Mouse (Mus musculus) liver (tissue): ENCODE results near the gene Ren1.

Source experiments
- DNase-seq: peaks from one replicate; pipeline ENCODE4 v3.0.0-alpha.2; 2020; ENCODE audit warnings: mixed read lengths

Ren1 gene

DNA sequence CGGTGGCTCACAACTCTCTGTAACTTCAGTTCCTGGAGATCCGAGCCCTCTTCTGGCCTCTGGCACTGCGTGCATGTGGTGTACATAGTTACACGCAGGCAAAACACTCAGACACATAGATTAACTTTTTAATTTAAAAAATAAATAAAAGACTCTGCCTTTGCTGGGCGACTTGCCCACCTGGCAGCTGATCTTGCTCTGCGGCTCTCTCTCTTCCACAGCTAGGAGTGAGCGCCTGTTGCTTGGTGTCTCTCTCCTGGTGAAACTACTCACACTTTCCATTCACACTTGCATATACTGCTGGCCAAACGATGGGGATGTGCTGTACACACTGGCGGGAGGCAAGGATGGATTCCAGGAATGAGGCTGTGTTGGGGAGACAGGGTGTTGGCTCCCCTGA, 3.8 kb upstream of the Ren1 start:
- no peak for DNase-seq

DNA sequence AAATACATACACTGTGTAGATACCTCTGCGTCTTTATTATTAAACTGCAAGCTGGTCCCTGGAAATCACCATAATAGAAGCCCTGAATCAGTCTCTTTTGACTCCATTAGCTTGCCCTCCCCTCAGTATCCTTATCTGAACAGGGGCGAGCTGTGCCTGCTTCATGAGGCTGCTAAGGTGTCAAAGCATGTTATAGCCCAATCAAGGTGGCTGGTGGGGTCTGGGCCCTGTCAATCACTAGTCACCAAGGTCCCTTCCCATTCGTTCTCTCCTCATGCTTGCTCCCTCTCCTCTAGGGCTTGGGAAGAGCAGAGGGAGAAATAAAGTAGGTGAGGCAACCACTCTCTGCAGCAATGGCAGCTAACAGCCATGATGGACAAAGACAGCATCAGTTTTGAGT, 3.1 kb upstream of the Ren1 start:
- DNase-seq = no peak

DNA sequence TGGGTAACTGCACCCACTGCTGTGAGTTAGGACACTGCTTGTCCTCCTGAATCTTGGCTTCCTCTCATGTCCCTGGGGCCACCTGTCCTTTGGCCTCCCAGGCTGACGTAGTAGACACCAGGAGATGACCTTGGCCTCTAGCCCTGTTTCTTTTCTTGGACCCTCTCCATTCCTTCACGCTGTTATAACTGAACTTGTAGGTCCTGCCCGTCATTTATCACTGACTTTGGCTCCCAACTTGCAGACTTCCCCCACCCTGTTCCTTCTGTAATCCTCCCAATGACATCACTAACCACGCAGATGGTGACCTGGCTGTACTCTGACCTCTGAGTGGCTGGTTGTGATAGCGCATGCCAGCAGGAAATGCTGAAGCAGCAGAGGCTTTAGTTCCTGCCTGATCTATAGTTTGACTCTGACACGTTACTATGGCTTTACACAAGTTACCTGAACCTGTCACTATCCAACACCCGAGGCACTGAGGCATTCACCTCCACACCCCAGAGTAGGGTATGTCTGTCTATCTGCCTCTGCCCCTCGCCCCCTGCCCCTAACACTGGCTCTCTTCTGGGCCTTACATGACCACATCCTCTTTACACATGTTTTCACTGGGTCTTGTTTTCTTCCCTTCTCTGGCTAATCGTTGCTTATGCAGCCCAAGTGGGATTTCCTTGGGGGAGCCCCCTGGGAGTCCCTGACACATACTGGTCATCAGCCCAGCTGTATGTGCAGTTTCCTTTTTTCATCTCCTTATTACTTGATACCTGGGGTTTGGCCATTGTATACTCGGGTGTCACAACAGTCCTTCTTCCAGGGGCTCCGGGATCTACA, 2.4 kb upstream of the Ren1 start:
- no peak for DNase-seq

DNA sequence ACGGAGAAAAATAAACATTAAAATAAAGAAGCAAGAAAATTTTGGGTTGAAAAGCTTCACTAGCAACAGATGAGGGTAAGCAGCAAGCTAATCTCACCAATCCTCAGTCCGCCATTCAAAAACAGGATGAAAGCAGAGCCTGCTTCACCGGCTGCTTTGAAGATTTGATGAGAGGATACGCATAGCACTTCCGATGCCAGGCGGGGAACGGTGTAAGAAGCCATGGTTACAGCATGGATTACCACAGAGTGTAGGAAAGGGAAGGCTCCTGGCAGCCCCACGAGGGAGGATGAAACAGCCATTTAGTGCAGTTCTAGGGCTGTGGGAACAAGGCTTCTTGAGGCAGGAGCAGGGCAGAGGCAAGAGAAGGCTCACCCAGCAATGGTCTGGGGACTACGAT, 1.5 kb downstream of the Ren1 start:
- DNase-seq = no peak

DNA sequence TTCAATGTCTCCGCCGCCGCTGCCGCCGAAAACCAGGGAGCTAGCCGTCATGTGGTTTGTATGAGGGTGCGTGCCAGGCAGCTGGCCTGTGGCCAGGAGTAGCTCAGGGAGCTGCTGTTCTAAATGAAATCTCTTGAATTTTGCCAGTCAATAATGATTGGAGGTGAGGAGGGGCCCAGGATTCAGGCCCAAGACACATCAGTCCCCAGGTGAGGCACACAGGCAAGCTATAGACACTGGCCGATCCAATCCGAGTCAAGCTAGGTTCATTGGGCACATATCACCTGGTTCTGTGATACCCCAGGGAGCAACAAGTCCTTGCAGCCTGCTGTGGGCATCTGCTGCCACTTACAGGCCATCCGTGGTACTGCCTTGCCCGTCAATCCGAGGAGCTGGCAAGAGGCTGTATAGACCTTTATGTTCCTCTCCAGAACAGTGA, 3.1 kb downstream of the Ren1 start:
- peak; percentile 58 for DNase-seq

DNA sequence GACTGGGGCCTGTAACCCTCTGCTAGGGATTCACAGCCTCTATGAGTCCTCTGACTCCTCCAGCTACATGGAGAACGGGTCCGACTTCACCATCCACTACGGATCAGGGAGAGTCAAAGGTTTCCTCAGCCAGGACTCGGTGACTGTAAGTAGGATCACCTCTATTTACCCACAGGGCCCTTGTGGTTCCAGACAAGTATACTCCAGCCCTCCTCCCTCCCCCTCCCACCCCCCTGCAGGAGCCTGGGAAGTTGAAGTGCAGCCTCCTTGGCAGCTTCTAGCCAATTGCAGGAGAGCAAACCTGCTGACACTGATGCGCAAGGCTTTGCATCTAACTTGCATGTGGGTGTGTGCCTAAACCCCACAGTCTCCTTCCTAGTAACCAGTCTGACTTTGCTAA, 5.2 kb downstream of the Ren1 start:
- DNase-seq = no peak

DNA sequence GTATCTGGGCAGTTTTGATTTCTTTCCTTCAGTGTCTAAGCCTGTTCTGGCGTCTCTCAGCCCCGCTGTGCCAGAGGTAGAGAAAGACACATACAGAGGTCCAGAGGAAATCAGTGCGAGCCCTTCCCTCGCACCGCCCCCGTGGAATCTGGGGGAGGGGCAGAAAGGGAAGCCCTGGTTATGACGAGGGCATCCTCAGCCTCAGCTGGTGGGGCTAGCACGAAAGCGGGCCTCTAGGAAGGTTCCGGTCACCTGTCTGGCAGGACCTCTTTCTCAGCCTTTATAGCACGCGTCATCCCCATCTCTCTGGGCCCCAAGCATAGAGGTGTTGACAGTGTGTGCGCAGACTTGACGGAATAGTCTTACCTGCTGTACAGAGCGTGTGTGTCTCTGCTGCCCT, 5.6 kb downstream of the Ren1 start:
- DNase-seq = no peak

DNA sequence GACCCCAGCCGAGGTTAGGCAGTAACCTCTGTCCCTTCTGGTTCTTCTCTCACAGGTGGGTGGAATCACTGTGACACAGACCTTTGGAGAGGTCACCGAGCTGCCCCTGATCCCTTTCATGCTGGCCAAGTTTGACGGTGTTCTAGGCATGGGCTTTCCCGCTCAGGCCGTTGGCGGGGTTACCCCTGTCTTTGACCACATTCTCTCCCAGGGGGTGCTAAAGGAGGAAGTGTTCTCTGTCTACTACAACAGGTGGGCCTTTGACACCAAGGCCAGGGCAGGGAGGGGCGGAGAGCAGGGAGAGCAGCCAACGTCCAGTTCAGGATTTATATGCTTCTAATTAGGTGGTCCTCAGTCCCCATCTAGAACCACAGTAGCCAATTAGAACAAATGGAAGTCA, 6.0 kb downstream of the Ren1 start:
- no peak for DNase-seq

DNA sequence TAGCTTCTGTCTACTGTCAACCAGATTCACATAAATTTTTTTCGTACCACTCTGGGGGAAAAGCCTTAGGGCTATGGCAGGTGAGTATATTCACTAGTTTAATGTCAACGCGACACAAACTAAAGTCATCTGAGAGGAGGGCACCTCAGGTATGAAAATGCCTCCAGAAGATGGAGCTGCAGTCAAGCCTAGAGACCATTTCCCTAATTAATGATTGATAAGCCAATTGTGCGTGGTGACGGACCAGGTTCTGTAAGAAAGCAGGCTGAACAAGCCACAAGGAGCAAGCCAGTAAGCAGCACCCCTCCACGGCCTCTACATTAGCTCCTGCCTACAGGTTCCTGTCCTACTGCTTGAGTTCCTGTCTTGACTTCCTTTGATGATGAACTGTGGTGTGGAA, 10.7 kb downstream of the Ren1 start:
- no peak for DNase-seq

DNA sequence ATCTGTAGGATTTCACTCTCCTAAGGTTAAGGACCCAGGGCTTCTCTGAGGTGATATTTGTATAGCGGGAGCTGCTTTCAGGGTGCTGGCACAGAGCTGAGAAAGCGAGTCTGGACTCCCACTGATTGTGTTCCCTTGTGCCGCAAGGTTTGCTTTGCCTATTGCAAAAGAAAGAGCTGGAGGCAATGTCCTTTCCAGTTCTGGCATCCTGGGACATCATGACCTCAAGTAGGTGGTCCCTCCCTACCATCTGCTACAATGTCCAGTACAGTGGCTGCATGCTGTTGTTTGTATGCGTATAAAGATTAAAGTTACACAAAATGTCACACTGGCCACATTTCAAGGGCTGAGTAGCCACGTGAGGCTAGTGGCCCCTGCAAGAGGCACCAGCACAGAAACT, 11.8 kb downstream of the Ren1 start:
- no peak for DNase-seq

DNA sequence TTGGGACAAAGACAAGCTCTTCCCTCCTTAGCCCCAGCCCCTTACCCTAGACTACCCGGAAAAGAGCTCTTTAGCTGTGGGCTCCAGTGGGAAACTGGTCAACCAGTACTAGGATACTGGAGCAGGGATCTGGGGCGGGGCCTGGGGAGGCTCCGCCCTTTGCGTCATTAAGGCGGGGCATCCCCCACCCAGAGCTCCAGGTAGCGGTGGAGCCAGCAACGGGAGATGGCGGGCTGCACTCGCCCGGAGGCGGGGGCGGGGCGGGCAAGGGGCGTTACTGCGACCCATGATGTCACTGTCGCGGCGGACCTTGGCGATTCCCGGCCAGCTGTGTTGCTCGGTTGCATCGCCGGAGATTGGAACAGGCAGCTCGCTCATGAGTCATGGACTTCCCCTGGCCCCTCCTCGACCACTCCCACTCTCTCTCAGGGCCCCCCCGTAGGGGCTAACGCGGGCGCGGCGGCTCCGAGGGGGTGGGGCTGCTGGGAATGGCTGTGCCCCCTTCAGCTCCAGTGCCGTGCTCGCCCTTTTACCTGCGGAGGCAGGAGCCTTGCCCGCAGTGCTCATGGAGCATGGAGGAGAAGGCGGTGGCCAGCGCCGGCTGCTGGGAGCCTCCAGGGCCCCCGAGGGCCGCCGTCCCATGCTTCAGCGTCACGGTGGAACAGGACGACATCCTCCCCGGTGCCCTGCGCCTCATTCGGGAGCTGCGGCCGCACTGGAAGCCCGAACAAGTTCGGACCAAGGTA, 13.1 kb downstream of the Ren1 start, which contains the start of gene Etnk2:
Gene Etnk2, plus strand, starts transcription at position 297 of the 746 bp plus-strand sequence.
- peak; percentile 81 for DNase-seq

DNA sequence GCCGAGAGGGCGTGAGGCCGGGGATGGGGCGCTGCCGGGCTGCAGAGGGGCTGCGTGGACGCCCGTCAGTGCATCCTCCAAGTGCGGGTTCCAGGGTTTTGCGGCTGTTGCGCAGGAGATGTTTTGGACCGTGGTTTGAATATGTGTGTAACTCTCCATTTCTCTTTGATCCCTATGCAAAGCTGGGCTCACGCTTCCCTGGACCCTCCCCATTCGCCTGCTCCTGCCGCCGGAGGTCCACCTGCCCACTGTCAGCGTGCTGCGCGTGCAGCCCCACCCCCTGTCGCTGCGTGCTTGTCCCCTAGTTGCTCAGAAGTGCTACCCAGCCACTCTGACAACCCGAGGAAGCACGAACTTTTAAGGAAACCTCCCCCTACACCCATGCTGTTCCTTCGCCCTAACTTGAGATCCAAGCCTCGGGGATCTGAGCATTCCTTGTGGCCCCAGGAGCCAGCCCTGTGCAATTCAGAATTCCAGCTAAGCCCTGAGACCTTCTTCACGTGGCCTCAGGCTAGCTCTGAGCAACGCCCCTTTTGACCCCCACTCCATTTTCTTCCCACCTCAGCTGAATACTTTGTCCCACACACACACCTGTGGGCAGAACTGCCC, 13.8 kb downstream of the Ren1 start:
- no peak for DNase-seq

DNA sequence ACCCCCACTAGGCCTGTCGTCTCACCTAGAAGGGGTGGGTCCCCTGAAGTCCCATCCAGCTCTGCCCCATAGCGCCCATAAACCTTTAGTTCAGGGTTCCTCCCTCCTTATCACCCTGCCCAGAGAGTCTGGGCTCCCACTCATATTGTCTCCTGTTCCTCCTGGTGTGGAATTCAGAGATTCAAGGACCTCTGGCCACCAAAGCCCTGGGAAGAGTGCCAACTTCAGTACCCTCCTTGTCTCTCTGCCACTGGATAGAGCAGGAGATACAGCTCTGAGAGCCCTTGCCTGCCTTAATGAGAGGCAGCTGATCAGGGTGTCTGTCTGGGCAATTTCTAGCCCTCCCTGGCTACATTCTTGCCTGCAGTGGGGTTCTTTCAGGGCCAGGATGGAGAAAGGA, 14.6 kb downstream of the Ren1 start:
- DNase-seq = no peak

DNA sequence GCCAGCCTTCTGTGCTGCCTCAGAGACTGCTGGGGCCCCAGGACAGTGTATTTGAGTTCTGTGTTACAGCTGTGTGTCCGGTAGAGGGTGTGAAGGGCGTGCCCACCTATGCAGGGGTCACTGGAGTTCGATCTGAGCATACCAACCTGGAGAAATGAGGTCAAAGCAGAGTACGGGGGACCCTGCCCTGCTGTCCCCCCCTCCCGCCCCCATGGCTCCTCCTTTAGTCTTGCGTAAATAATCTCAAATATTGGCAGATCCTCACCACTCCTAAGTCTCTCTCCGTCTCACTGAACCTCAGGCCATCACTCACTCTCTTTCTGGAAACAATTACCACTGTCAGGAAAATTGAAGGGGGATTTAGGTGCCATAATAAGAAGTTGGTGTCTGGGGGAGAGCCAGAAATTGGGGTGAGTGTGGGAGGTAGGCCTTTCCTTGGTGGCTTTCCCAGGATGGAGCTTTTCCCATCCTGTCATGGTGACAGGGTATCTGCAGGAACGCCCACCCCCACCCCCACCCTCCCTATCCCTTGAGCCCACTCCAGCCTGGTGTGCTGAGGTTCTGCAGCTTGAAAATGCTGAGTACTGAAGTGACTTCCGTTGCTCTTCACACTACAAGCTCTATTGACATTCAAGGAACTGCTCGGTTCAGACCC, 16.8 kb downstream of the Ren1 start:
- DNase-seq = no peak

DNA sequence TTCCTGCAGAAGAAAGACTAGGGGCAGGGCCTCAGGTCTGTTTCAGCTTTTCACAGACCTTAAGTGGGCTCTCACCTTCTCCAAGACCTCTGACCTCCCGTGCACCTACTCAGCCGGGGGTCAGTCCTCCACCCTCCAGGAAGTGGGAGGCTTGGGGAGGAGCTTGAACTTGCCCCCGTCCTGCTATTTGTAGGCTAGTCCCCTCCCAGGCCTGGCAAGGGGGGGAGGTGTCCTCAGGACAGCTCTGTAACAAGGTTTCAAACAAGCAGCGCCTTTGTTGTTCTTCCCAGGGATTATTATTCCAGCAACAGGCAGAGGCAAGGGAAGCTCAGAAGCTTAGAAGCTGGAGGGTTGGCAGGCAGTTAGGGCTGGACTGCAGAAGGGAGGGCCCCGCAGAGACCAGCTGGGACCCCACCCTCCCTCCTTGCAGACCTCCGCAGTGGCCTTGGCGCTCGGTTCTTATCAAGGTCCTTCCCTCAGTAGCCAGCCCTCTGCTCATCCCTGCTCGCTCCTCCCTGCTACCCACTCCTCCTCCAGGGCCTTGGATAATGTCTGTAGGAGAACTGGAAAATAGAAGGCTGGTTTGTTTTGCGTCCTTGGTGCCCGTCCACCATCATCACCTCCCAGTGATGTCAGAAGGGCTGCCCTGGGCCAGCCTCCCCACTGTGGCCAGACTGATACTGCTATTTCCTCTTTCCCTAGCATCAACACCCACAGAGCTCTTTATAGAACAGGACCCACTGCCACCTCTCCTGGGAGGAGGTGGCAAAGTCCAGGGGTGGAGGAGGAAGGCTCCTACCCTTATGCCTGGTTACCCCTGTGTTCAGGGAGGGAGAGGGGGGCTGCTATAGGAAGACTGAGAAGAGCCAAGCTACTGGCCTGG, 17.5 kb downstream of the Ren1 start:
- no peak for DNase-seq

DNA sequence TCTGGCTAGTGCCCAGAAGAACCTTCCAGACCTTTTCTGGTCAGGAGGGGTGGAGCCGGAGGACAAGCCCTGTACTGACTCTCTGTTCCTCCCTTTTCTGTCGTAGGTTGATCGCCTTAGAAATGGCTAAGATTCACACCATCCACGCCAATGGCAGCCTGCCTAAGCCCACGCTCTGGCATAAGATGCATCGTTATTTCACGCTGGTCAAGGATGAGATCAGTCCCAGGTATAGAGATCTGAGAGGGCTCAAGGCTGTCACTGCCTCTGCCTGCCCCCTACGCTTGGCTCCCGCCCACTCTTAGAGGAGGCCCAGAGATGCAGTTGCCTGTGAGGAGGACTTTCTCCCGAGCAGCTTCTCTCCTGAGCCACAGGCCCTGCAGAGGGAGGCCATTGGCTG, 18.3 kb downstream of the Ren1 start:
- DNase-seq = no peak

DNA sequence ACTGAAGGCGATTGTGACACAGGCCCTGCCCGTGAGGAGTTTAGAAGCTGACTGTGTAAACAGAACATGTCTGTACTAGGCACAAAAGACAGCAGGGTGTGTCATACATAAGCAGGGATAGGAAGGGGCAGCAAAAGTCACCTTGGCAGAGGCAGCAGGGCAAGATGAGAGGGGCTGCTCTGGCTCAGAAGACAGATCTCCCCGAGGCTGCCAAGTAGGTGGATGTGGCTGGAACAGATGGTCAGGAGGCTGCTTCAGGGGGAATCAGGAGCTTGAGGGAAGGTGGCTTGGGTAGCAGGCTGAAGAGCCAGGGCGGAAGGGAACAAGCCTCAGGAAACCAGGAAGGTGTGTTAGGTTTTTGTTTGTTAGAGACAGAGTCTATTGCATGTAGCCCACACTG, 20.0 kb downstream of the Ren1 start:
- no peak for DNase-seq

DNA sequence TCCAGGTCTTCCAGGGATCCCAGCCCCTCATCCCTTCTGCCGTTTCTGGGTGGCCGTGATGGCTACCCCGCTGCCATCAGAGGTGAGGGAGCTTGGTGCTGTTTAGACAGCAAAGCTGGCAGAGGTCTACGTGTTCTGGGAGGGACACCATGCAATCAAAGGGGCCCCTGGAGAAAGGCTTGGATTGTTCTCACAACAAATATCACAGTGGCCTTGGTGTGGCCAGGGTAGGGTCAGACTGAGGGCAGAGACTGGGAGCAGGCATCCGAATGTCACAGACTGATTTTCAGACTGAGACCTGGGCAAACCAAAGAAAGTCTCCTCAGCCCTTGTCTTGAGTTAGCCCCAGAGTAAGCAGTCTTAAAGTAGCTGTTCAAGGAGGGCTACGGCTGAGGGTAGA, 21.1 kb downstream of the Ren1 start:
- DNase-seq = no peak

DNA sequence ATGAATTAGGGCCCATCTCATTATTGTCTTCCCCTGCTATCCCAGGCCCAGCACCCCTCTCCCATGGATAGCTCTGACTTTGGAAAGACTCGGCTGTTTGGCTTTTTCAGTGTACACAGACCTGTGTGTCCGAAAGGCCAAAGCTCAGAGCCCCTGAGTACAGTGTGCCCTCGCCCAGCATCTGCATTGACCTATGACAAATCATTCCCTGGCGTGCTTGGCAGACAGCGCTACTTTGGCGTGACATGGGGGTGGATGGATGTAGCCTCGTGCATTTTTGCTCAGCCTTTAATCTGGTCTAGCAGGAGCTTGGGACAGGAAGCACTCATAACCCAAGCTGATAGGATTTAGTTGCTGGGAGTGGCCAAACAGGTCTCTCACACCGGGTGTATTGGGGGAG, 21.8 kb downstream of the Ren1 start:
- peak; percentile 42 for DNase-seq

DNA sequence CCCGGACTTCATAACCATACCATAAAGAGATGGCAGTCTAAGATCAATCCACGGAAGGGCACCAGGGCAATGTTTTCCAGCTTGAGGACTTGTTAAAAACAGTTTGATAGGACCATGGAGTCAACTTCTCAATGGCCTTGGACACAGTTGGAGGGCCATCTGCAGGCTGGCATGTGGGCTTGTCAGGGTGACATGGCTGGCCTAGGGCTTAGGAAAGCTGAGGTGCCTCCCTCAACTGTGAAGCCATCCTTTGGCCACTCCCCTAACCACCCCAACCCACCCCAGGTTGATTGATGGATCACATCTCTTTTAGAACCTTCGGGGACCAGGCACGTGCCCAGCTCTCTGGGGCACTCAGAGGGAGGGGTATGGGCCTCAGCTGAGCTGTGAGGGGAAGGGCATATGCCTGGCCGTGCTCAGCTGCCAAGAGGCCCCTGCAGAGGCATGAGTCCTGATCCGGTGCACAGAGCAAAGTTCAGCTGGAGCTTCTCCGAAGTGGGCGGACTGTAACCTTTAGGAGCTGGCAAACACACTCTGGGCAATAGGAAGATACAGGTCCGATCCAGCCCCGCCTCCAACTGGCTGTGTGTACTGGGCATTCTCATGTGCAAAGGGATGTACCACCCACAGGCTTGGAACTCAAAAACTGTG, 25.5 kb downstream of the Ren1 start:
- no peak for DNase-seq

DNA sequence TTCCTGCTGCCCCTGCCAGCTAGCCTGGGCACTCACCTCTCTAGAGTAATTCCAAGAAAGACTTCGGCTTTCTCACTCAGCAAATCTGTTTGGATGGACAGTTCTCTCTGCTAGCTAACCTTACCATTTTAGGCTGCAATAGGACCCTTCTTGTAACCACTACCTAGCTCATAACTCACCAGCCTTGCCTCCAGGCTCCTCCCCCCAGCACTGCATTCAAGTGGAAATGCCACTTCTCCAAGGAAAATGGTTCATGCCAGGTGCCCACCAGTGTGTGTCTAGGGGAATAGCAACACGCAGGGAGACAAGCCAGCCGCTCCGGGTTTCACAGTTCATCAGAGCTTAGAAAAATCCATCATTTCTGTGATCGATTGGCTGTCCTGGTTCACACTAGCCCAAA, 27.2 kb downstream of the Ren1 start:
- DNase-seq = no peak
